Comparison of ENCODE assay signal across 9 mouse cellular contexts in genomic region chrX:60891329-60892095, GRCm38 (mm10). TPM values are rescaled to one million over a fixed set of nuclear protein-coding genes. Genes with fewer than 3 reads are reported as not detected.
A peak's percentile ranks its signal among the peaks of the same experiment; 100 is the strongest.
DNase-seq lines count a peak whose midpoint lies in the region; ATAC-seq and TF ChIP-seq lines count a peak whose summit lies in the region.
"Had no signal": no experiment of that assay in that cellular context is flagged by ENCODE, and none has a peak within 500 bp of the region (broad histone marks: within the 10 kb centered on the region; RNA-seq: fewer than 3 reads in every experiment).

No protein-coding gene starts in this region.

- intact Hi-C loops in left cerebral cortex, adult 2 months (cut with DNase I): loop anchor here (10.0 kb wide), 1 partner anchor 347 kb away; no protein-coding TSS in a partner anchor

- TF ChIP-seq CTCF in left cerebral cortex, adult 2 months (IDR thresholded peaks at IDR 0.05): no peak

- no peak for DNase-seq in left cerebral cortex, adult 2 months (ENCODE audit: extremely low spot score in 1 of 2, low spot score in 2 of 2)
- no peak for DNase-seq in left cerebral cortex, adult 8-10 months (ENCODE audit: low spot score in 2 of 2)
- no peak for DNase-seq in forebrain, embryonic 10.5 days (ENCODE audit: extremely low spot score, low spot score)
- DNase-seq in limb, embryonic 10.5 days (ENCODE audit: low spot score): peak; percentile 44
- DNase-seq in urinary bladder, adult 2 months (ENCODE audit: low spot score): no peak
- DNase-seq in frontal cortex, postnatal 10 days (ENCODE audit: low spot score in 2 of 2): no peak
- no peak for DNase-seq in urinary bladder, postnatal 36 days (ENCODE audit: low spot score in 2 of 2)

- peaks cover 39% of the 10 kb centered on the region for H3K4me1 ChIP-seq in forebrain, embryonic 10.5 days
- peaks cover 9% of the 10 kb centered on the region; the same call in 1 of the 2 replicates for H3K4me1 ChIP-seq in limb, embryonic 10.5 days
- peaks cover 25% of the 10 kb centered on the region for H3K4me1 ChIP-seq in neural tube, embryonic 15.5 days

- peak overlapping the region; percentile 50; the same call in 1 of the 2 replicates for H3K9ac ChIP-seq in neural tube, embryonic 15.5 days (replicated peaks)

- ATAC-seq in neural tube, embryonic 15.5 days (ENCODE audit: low FRiP score): peak; percentile 4; the same call in 1 of the 2 replicates

- no peak overlapping the region for H3K27ac ChIP-seq in left cerebral cortex, adult 2 months
- peak overlapping the region; percentile 93 for H3K27ac ChIP-seq in forebrain, embryonic 10.5 days
- no peak overlapping the region for H3K27ac ChIP-seq in limb, embryonic 10.5 days
- H3K27ac ChIP-seq in neural tube, embryonic 15.5 days (replicated peaks): no peak overlapping the region

- peak overlapping the region; percentile 72 for H3K4me2 ChIP-seq in neural tube, embryonic 15.5 days

- peaks cover 8% of the 10 kb centered on the region for H3K36me3 ChIP-seq in forebrain, embryonic 10.5 days (replicated peaks)
- no peaks in the 10 kb centered on the region for H3K36me3 ChIP-seq in limb, embryonic 10.5 days
- no peaks in the 10 kb centered on the region for H3K36me3 ChIP-seq in neural tube, embryonic 15.5 days

- peak overlapping the region; percentile 38 for H3K4me3 ChIP-seq in left cerebral cortex, adult 2 months
- peak overlapping the region; percentile 69 for H3K4me3 ChIP-seq in forebrain, embryonic 10.5 days
- H3K4me3 ChIP-seq in limb, embryonic 10.5 days: peak overlapping the region; percentile 49
- H3K4me3 ChIP-seq in neural tube, embryonic 15.5 days (replicated peaks): peak overlapping the region; percentile 52

- H3K9me3 ChIP-seq in forebrain, embryonic 10.5 days: no peaks in the 10 kb centered on the region; the same call in 1 of the 2 replicates
- H3K9me3 ChIP-seq in limb, embryonic 10.5 days (replicated peaks): no peaks in the 10 kb centered on the region
- H3K9me3 ChIP-seq in neural tube, embryonic 15.5 days (replicated peaks): no peaks in the 10 kb centered on the region

- H3K27me3 ChIP-seq in forebrain, embryonic 10.5 days (ENCODE audit: poor library complexity, severe bottlenecking): peaks cover 73% of the 10 kb centered on the region
- peaks cover 100% of the 10 kb centered on the region for H3K27me3 ChIP-seq in limb, embryonic 10.5 days (ENCODE audit: low read depth, poor library complexity, severe bottlenecking)
- H3K27me3 ChIP-seq in neural tube, embryonic 15.5 days (replicated peaks): peaks cover 17% of the 10 kb centered on the region

- 22% methylated on average over 43 of the region's 43 CpGs for WGBS in forebrain, embryonic 10.5 days
- 14% methylated on average over 43 of the region's 43 CpGs for WGBS in limb, embryonic 10.5 days
- WGBS in neural tube, embryonic 15.5 days: 19% methylated on average over 42 of the region's 43 CpGs

RNA-seq across cellular contexts. Expression of gene Sox3, which starts 1.7 kb away (rescaled TPM):
- 1 to 10 TPM in 1 of 2 experiments, under 1 TPM in 1; 0.54 to 1.1 TPM for total RNA-seq in left cerebral cortex, adult 2 months (2021)
- 1 to 10 TPM in 3 of 4 experiments, under 1 TPM in 1; 0.78 to 1.6 (median 1.2) TPM for total RNA-seq in left cerebral cortex, adult 8-10 months (2022)
- polyA plus RNA-seq in forebrain, embryonic 10.5 days (2016; fragmentation: Nextera tagmentation; extraction: Ambion mirVana): 4.7 and 5.2 TPM in 2 replicates
- polyA plus RNA-seq in limb, embryonic 10.5 days (2016; fragmentation: Nextera tagmentation; extraction: Ambion mirVana): not detected in 2 replicates
- polyA plus RNA-seq in neural tube, embryonic 15.5 days (2015; fragmentation: Nextera tagmentation; extraction: Ambion mirVana): 0.36 and 1.0 TPM in 2 replicates
- polyA plus RNA-seq in urinary bladder, adult 2 months (2012; rRNA removed): not detected in 2 replicates
- total RNA-seq: gastrocnemius, adult 18-20 months had no signal
